Mouse (Mus musculus): ENCODE data around the gene Slc7a6.

GRCm38 (mm10) chr8:106186394-106186793 lies 17.7 kb downstream of the Slc7a6 start:
- no peak for TF ChIP-seq EP300 (IDR thresholded peaks at IDR 0.05; ENCODE audit: low read depth)
- TF ChIP-seq CTCF (IDR thresholded peaks at IDR 0.05; ENCODE audit: low read depth): no peak

Data from liver, postnatal 0 days (tissue).